Mouse (Mus musculus) heart, embryonic 11.5 days (tissue): Measurements from ENCODE around the gene Mrpl45. TPM values are rescaled to one million over a fixed set of nuclear protein-coding genes. Genes with fewer than 3 reads are reported as not detected.

Source experiments
- ATAC-seq: fragments of 200-750 bp; cut with Nextera tagmentation; replicated peaks from 2 replicates; pipeline ENCODE4 v1.8.0; 2017; ENCODE audit warnings: moderate library complexity; ENCODE audit not compliant: insufficient number of reproducible peaks, low FRiP score, low TSS enrichment
- H3K27ac ChIP-seq: fragments of 300-500 bp; sonication (generic); 2 replicates; pipeline ENCODE4 v1.5.1; 2014; ENCODE audit warnings: mild to moderate bottlenecking, low read depth, low read length
- H3K27me3 ChIP-seq: fragments of 300-500 bp; sonication (generic); 2 replicates; pipeline ENCODE4 v1.6.1; 2014; ENCODE audit warnings: mild to moderate bottlenecking, low read length, mixed read lengths; ENCODE audit not compliant: control insufficient read depth, insufficient read depth
- H3K36me3 ChIP-seq: fragments of 300-500 bp; sonication (generic); 2 replicates; pipeline ENCODE4 v1.6.1; 2014; ENCODE audit warnings: mild to moderate bottlenecking, low read length, moderate library complexity, mixed read lengths; ENCODE audit not compliant: control insufficient read depth, insufficient read depth
- H3K4me1 ChIP-seq: fragments of 300-500 bp; sonication (generic); 2 replicates; pipeline ENCODE4 v1.6.1; 2014; ENCODE audit warnings: low read length; ENCODE audit not compliant: control insufficient read depth, insufficient read depth
- H3K4me2 ChIP-seq: fragments of 300-500 bp; sonication (generic); 2 replicates; pipeline ENCODE4 v1.6.1; 2014; ENCODE audit warnings: mild to moderate bottlenecking, moderate library complexity
- H3K4me3 ChIP-seq: fragments of 300-500 bp; sonication (generic); 2 replicates; pipeline ENCODE4 v1.5.1; 2014; ENCODE audit warnings: low read depth, low read length
- H3K9ac ChIP-seq: fragments of 300-500 bp; sonication (generic); 2 replicates; pipeline ENCODE4 v1.6.1; 2014; ENCODE audit warnings: mild to moderate bottlenecking, low read depth, low read length, moderate library complexity
- H3K9me3 ChIP-seq: fragments of 300-500 bp; sonication (generic); replicated peaks from 2 replicates; pipeline ENCODE4 v1.6.1; 2016; ENCODE audit warnings: low read length; ENCODE audit not compliant: control insufficient read depth
- WGBS: fragments of 180-500 bp; shearing (Covaris S2); extraction: QIAGEN DNeasy Blood & Tissue Kit; methylation state at CpG from one replicate; pipeline ENCODE4 v1.1.7; 2014; ENCODE audit not compliant: insufficient replicate concordance; 5-methylcytosine and 5-hydroxymethylcytosine counted together
- polyA plus RNA-seq: library from polyadenylated mRNA; unstranded; fragments of >200 nt; fragmentation: Nextera tagmentation; extraction: Ambion mirVana; gene quantifications from 2 replicates; pipeline ENCODE4 v1.2.1, GENCODE M21; 2014

Mrpl45 gene
- polyA plus RNA-seq, 1 experiment from 2014 or later = 64.2 TPM

DNA sequence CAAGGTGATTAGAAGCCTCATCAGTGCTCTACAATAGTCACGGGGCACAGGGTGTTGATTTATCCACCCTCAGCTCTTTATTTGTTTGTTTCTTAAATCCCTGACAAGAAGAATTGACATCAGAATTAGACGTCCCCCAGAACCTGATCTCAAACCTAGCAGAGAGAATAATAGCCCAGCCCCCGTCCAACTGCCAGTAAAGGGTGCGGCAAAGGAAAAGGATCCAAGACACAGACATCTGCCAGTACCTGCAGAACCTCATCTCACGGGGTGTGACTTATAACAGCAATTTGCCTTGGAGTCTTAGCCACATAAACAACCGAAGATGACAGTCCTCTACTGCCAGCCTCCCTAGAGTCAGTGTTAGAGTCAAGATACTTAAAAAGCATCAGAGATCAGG, 28.5 kb upstream of the Mrpl45 start:
- no peaks in the 10 kb centered on the region for H3K4me1 ChIP-seq
- 62% methylated on average over 6 of the region's 6 CpGs for WGBS
- no peak overlapping the region for H3K4me2 ChIP-seq
- no peak overlapping the region for H3K9ac ChIP-seq
- no peak overlapping the region for H3K4me3 ChIP-seq
- no peak overlapping the region for H3K27ac ChIP-seq
- no peaks in the 10 kb centered on the region for H3K27me3 ChIP-seq
- no peaks in the 10 kb centered on the region for H3K36me3 ChIP-seq
- H3K9me3 ChIP-seq = no peaks in the 10 kb centered on the region
- no peak for ATAC-seq

DNA sequence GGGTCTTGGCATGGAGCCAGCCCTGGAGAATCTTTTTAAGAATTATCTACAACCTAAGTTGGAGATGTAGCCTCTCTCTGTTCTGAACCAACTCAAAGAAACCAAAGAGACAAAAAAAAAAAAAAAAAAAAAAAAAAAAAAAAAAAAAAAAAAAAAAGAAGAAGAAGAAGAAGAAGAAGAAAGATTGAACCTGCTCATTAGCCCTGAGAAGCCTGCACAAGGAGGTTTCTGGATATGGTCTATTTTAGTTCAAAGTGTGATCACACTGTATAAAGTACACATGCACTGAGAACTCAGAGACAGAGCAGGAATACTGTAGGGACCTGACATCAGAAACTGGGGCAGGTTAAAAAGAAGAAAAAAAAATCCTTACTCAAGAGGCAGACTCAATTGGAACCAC, 27.9 kb upstream of the Mrpl45 start:
- Histone ChIP-seq H3K4me2 (no peak overlapping the region), H3K27me3 (no peaks in the 10 kb centered on the region), H3K9ac (no peak overlapping the region), H3K27ac (no peak overlapping the region), H3K9me3 (no peaks in the 10 kb centered on the region), H3K4me3 (no peak overlapping the region), H3K4me1 (no peaks in the 10 kb centered on the region), H3K36me3 (no peaks in the 10 kb centered on the region)
- ATAC-seq = no peak

DNA sequence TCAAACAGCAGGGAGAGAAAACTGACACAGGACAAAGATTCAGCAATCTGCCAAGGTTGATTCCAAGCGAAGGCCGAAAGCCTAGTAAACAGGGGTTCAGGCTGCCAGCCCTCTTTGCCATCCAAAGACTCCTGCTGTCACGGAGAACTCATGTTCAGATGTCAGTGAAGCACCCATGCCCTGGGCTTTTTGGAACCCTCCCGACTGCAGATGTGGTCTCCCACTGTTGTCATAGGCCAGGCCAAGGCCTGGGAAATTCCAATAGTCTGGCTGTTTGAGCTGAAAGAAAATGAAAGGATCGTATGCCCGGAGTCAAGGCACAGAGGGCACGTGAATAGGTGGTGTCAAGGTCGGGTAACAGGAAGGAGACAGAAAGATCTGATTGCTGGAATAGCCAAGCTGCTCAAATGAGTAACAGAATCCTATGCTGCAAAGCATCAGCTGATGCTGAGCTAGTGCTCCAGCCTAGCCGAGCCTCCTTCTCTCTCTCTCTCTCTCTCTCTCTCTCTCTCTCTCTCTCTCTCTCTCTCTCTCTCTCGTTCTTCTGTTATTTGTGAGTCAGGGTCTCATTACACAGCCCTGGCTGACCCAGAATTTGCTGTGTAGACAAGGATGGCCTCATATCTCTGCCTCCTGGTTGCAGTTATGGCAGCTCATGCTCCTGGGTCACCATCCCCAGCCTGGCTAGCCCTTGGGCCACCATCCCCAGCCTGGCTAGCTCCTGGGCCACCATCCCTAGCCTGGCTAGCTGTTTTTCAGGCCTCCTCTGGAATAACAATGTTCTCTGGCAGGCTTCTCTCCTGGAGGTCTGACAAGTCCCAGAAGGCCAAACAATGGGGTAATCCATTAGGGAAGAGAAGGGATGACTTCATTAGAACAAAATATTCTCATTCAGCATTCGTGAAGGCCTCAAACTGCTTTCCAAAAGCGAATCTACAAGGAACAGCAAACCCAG, 26.0 kb upstream of the Mrpl45 start:
- 62% methylated on average over 12 of the region's 12 CpGs for WGBS
- Histone ChIP-seq H3K4me2 (no peak overlapping the region), H3K4me1 (no peaks in the 10 kb centered on the region), H3K9ac (no peak overlapping the region), H3K4me3 (no peak overlapping the region), H3K27ac (no peak overlapping the region), H3K27me3 (no peaks in the 10 kb centered on the region), H3K9me3 (no peaks in the 10 kb centered on the region), H3K36me3 (no peaks in the 10 kb centered on the region)
- no peak for ATAC-seq

DNA sequence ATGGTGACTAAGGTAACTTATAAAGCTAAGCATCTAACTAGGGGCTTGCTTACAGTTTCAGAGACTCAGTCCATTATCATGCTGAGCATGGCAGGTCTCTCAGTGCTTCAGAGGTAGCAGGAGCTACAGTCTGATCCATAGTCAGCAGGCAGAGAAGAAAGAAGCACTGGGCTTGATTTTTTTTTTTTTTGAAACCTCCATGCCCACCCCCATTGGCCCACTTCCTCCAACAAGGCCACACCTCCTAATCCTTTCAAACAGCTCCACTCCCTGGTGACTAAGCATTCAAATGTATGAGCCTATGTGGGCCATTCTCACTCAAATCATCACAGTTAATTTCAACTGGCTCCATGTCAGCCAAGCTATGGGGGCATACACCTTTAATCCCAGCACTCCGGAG, 22.8 kb upstream of the Mrpl45 start:
- ATAC-seq = no peak
- no peak overlapping the region for H3K4me3 ChIP-seq
- H3K27ac ChIP-seq = no peak overlapping the region
- H3K9ac ChIP-seq = no peak overlapping the region
- H3K9me3 ChIP-seq = no peaks in the 10 kb centered on the region
- 77% methylated on average over 1 of the region's 1 CpGs for WGBS
- no peaks in the 10 kb centered on the region for H3K27me3 ChIP-seq
- no peaks in the 10 kb centered on the region for H3K4me1 ChIP-seq
- H3K4me2 ChIP-seq = no peak overlapping the region
- H3K36me3 ChIP-seq = no peaks in the 10 kb centered on the region

DNA sequence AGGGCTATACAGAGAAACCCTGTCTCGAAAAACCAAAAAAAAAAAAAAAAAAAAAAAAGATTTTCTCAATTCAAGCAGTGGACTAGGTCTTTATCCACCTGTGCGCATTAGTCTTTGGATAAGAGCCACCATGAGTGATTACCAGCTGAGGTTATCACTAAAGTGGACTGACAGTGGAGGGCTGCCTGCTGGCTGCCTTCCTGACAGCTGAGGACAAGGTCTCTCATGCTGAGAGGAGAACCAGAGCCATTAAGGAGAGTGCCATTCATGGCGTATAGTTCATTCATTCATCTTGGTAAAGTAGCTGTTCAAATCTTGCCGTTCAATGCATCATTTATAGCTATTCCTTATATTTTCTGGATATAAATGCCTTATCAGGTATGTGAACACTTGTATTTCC, 19.0 kb upstream of the Mrpl45 start:
- 47% methylated on average over 3 of the region's 4 CpGs for WGBS
- Histone ChIP-seq H3K36me3 (no peaks in the 10 kb centered on the region), H3K4me2 (no peak overlapping the region), H3K27me3 (no peaks in the 10 kb centered on the region), H3K9me3 (no peaks in the 10 kb centered on the region), H3K9ac (no peak overlapping the region), H3K27ac (no peak overlapping the region), H3K4me1 (no peaks in the 10 kb centered on the region), H3K4me3 (no peak overlapping the region)
- no peak for ATAC-seq

DNA sequence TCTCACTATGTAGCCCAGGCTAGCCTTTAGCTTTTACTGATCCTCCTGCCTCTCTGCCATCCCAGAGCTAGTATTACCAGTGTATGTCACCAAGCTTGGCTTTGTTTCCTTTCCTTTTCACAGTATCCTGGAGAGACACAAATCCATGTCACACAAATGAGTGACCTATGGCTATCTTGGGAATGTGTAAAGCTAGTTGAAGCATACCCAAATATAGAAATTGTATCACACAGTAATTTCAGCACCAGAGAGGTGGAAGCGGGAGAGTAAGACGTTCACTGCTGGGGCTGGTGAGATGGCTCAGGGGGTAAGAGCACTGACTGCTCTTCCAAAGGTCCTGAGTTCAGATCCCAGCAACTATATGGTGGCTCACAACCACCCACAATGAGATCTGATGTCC, 15.6 kb upstream of the Mrpl45 start:
- Histone ChIP-seq H3K36me3 (no peaks in the 10 kb centered on the region), H3K9ac (no peak overlapping the region), H3K4me2 (no peak overlapping the region), H3K27ac (peak overlapping the region; percentile 35), H3K27me3 (no peaks in the 10 kb centered on the region), H3K9me3 (no peaks in the 10 kb centered on the region), H3K4me1 (peaks cover 6% of the 10 kb centered on the region; the same call in 1 of the 2 replicates), H3K4me3 (no peak overlapping the region)
- 36% methylated on average over 2 of the region's 2 CpGs for WGBS
- ATAC-seq = no peak

DNA sequence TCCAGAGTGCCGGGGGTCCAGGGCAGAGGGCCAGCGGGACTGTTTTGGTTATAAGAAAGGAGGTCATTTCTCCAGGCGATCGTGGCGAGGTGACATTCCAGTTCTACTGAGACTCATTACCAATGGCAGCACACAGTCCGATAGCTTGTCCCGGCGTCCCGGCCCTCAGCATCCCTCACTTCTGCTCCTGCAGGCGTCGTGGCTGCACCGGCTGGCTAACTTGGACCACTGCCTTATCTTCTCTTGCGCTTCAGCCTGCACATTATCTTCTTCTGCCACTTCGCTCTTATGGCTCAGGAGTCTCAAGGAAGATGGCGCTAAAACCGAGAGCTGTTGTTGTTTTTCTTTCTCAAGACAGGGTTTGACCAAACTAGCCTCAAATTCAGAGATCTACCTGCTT, 14.1 kb upstream of the Mrpl45 start:
- H3K36me3 ChIP-seq = no peaks in the 10 kb centered on the region
- ATAC-seq = no peak
- H3K27ac ChIP-seq = no peak overlapping the region
- no peak overlapping the region for H3K4me2 ChIP-seq
- no peak overlapping the region for H3K9ac ChIP-seq
- H3K9me3 ChIP-seq = no peaks in the 10 kb centered on the region
- peaks cover 6% of the 10 kb centered on the region; the same call in 1 of the 2 replicates for H3K4me1 ChIP-seq
- no peaks in the 10 kb centered on the region for H3K27me3 ChIP-seq
- H3K4me3 ChIP-seq = no peak overlapping the region
- 70% methylated on average over 16 of the region's 16 CpGs for WGBS

DNA sequence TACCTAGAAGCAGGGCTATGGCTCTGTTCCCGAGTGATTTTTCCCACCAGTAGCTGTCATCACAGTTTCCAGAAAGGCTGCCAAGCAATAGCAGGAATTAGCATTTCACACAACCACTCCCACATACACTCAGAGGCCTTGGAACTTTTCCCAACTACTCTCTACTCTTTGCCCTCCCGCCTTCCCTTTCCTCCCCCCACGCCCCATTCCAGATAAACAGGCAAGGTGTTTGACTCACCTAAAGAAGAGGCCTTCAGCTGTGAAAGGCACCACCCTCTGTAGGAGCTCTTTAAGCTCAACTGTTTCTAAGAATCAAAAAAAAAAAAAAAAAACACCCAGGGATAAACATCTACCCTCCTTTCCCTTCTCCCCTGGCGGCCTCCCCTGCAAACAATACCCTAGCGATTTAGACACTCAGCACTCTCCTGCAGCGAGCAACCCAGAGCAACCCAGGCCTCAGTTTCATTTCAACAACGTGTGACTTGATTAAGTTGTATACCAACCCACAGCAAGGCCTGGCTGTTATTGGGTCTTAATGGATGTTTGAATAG, 13.2 kb upstream of the Mrpl45 start:
- no peak for ATAC-seq
- 30% methylated on average over 7 of the region's 7 CpGs for WGBS
- no peak overlapping the region for H3K4me2 ChIP-seq
- peaks cover 6% of the 10 kb centered on the region; the same call in 1 of the 2 replicates for H3K4me1 ChIP-seq
- H3K4me3 ChIP-seq = no peak overlapping the region
- H3K36me3 ChIP-seq = no peaks in the 10 kb centered on the region
- H3K9ac ChIP-seq = no peak overlapping the region
- H3K9me3 ChIP-seq = no peaks in the 10 kb centered on the region
- H3K27ac ChIP-seq = 0 out of 2 replicates have a peak overlapping the region, but pooled peaks have one; percentile 41
- no peaks in the 10 kb centered on the region for H3K27me3 ChIP-seq

DNA sequence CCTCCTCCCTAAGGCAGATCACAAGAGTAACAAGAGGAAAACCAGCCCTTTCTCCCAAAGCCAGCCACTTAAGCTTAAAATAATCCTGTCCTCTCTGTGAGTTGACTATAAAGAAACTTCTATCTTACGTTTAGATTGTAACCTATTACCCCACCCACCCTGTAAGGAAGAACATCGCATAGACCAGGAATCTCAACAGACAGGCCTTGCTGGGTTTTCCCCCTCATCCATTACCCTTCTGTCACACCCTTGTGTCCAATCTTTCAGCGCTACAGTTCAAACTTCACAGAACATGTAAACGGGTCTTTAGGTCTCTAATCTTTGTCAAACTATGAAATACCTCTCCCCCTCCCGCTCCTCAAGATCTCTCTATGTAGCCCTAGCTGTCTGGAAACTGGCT, 10.9 kb upstream of the Mrpl45 start:
- Histone ChIP-seq H3K27ac (no peak overlapping the region), H3K36me3 (no peaks in the 10 kb centered on the region), H3K4me1 (peaks cover 12% of the 10 kb centered on the region), H3K9me3 (no peaks in the 10 kb centered on the region), H3K27me3 (no peaks in the 10 kb centered on the region), H3K9ac (no peak overlapping the region), H3K4me3 (no peak overlapping the region), H3K4me2 (no peak overlapping the region)
- no peak for ATAC-seq
- WGBS = 71% methylated on average over 5 of the region's 5 CpGs
